Mouse (Mus musculus): ENCODE data around the gene Trpm5. TPM values are rescaled to one million over a fixed set of nuclear protein-coding genes. Genes with fewer than 3 reads are reported as not detected.

The Trpm5 gene
- 0.31 TPM in 1 of 2 replicates, not detected in the other for polyA plus RNA-seq (2021; fragmentation: Nextera tagmentation)
- long read RNA-seq, experiment 1 = 0 reads
- long read RNA-seq, experiment 2 = 0 reads

GRCm38 (mm10) chr7:143094592-143095553 lies at the start of gene Trpm5:
Gene Trpm5, minus strand, starts transcription at chr7:143094642.

GRCm38 (mm10) chr7:143106062-143106461 lies 11.6 kb upstream of the Trpm5 start, which contains the start of gene Kcnq1:
Gene Kcnq1, plus strand, starts transcription at chr7:143106362.

GRCm38 (mm10) chr7:143068882-143069591 lies 25.4 kb downstream of the Trpm5 start, which contains the start of gene Tssc4:
Gene Tssc4, plus strand, starts transcription at chr7:143069249.

GRCm38 (mm10) chr7:143052626-143053007 lies 41.8 kb downstream of the Trpm5 start, which contains the start of gene Cd81:
Gene Cd81, plus strand, starts transcription at chr7:143052739.

Other genes with a start within 250 kb of the Trpm5 start
- gene Th, start 163.5 kb downstream of the Trpm5 start, polyA plus RNA-seq (2021; fragmentation: Nextera tagmentation) = 3.0 and 3.4 TPM in 2 replicates
- gene Ascl2, start 125.4 kb downstream of the Trpm5 start, polyA plus RNA-seq (2021; fragmentation: Nextera tagmentation) = 0.25 and 0.33 TPM in 2 replicates
- gene Tspan32, start 89.6 kb downstream of the Trpm5 start, polyA plus RNA-seq (2021; fragmentation: Nextera tagmentation) = 0.27 and 0.45 TPM in 2 replicates
- gene Cd81, start 41.9 kb downstream of the Trpm5 start, polyA plus RNA-seq (2021; fragmentation: Nextera tagmentation) = 902 and 1,249 TPM in 2 replicates
- 45.2 and 50.7 TPM in 2 replicates for gene Tssc4, start 25.4 kb downstream of the Trpm5 start, polyA plus RNA-seq (2021; fragmentation: Nextera tagmentation)
- 0.18 TPM in 2 replicates for gene Kcnq1, start 11.7 kb upstream of the Trpm5 start, polyA plus RNA-seq (2021; fragmentation: Nextera tagmentation)